Mouse (Mus musculus) kidney, adult 9 months (tissue): ENCODE data around the gene Cdyl2.

Experiments used
- DNase-seq: peaks from one replicate; pipeline ENCODE4 v3.0.0; 2022

Cdyl2 gene

GRCm38 (mm10) chr8:116670604-116671003 is 62.2 kb downstream of the Cdyl2 start:
- DNase-seq = no peak

- no peak for DNase-seq
These were observed 63.8 kb downstream of the Cdyl2 start for GRCm38 (mm10) chr8:116668977-116669376.

GRCm38 (mm10) chr8:116666781-116667325 is 65.9 kb downstream of the Cdyl2 start:
- DNase-seq = no peak

- no peak for DNase-seq
These were observed 71.3 kb downstream of the Cdyl2 start for GRCm38 (mm10) chr8:116661521-116661920.

- no peak for DNase-seq
These were observed 76.0 kb downstream of the Cdyl2 start for GRCm38 (mm10) chr8:116656811-116657210.

- peak; percentile 84 for DNase-seq
These were observed 77.9 kb downstream of the Cdyl2 start for GRCm38 (mm10) chr8:116654881-116655280.

GRCm38 (mm10) chr8:116652949-116653348 is 79.8 kb downstream of the Cdyl2 start:
- DNase-seq = peak; percentile 92

GRCm38 (mm10) chr8:116649975-116650725 is 82.6 kb downstream of the Cdyl2 start:
- DNase-seq = no peak

- no peak for DNase-seq
These were observed 87.4 kb downstream of the Cdyl2 start for GRCm38 (mm10) chr8:116645376-116645775.

- DNase-seq = no peak
These were observed 91.9 kb downstream of the Cdyl2 start for GRCm38 (mm10) chr8:116640925-116641324.

- no peak for DNase-seq
These were observed 94.8 kb downstream of the Cdyl2 start for GRCm38 (mm10) chr8:116637998-116638397.

- no peak for DNase-seq
These were observed 95.6 kb downstream of the Cdyl2 start for GRCm38 (mm10) chr8:116637193-116637592.

GRCm38 (mm10) chr8:116636396-116636795 is 96.4 kb downstream of the Cdyl2 start:
- DNase-seq = no peak

- DNase-seq = no peak
These were observed 96.8 kb downstream of the Cdyl2 start for GRCm38 (mm10) chr8:116635972-116636371.

GRCm38 (mm10) chr8:116635261-116635660 is 97.5 kb downstream of the Cdyl2 start:
- no peak for DNase-seq

- no peak for DNase-seq
These were observed 98.4 kb downstream of the Cdyl2 start for GRCm38 (mm10) chr8:116634436-116634835.

GRCm38 (mm10) chr8:116633470-116634150 is 99.2 kb downstream of the Cdyl2 start:
- DNase-seq = no peak

GRCm38 (mm10) chr8:116630066-116630465 is 102.7 kb downstream of the Cdyl2 start:
- DNase-seq = no peak

- DNase-seq = peak; percentile 15
These were observed 103.8 kb downstream of the Cdyl2 start for GRCm38 (mm10) chr8:116628975-116629374.

- no peak for DNase-seq
These were observed 104.8 kb downstream of the Cdyl2 start for GRCm38 (mm10) chr8:116627854-116628479.

GRCm38 (mm10) chr8:116623591-116623990 is 109.2 kb downstream of the Cdyl2 start:
- DNase-seq = no peak

GRCm38 (mm10) chr8:116622326-116622725 is 110.5 kb downstream of the Cdyl2 start:
- no peak for DNase-seq

GRCm38 (mm10) chr8:116621158-116621961 is 111.4 kb downstream of the Cdyl2 start:
- no peak for DNase-seq
